Mouse (Mus musculus) midbrain, embryonic 13.5 days (tissue): ENCODE results near the gene Gaa. TPM values are rescaled to one million over a fixed set of nuclear protein-coding genes. Genes with fewer than 3 reads are reported as not detected.
"Not testable (repeated sequence)": the region's sequence is repeated elsewhere in the genome, so short reads cannot be mapped to it uniquely, and the experiment has no call there.

Experiments
- ATAC-seq: fragments of 200-750 bp; cut with Nextera tagmentation; 2 replicates; pipeline ENCODE4 v1.8.0; 2017; ENCODE audit warnings: mild to moderate bottlenecking, moderate TSS enrichment, moderate library complexity
- H3K27ac ChIP-seq: fragments of 300-500 bp; sonication (generic); 2 replicates; pipeline ENCODE4 v1.5.1; 2015; ENCODE audit warnings: inconsistent platforms, mild to moderate bottlenecking, moderate library complexity
- H3K27me3 ChIP-seq: fragments of 300-500 bp; sonication (generic); 2 replicates; pipeline ENCODE4 v1.6.1; 2015; ENCODE audit warnings: mild to moderate bottlenecking, inconsistent platforms
- H3K36me3 ChIP-seq: fragments of 300-500 bp; sonication (generic); 2 replicates; pipeline ENCODE4 v1.6.1; 2015; ENCODE audit warnings: mild to moderate bottlenecking, inconsistent platforms
- H3K4me1 ChIP-seq: fragments of 300-500 bp; sonication (generic); replicated peaks from 2 replicates; pipeline ENCODE4 v1.6.1; 2015; ENCODE audit warnings: inconsistent platforms
- H3K4me2 ChIP-seq: fragments of 300-500 bp; sonication (generic); replicated peaks from 2 replicates; pipeline ENCODE4 v1.6.1; 2015; ENCODE audit warnings: moderate library complexity, mild to moderate bottlenecking, inconsistent platforms
- H3K4me3 ChIP-seq: fragments of 300-500 bp; sonication (generic); replicated peaks from 2 replicates; pipeline ENCODE4 v1.5.1; 2015; ENCODE audit warnings: mild to moderate bottlenecking, inconsistent platforms
- H3K9ac ChIP-seq: fragments of 300-500 bp; sonication (generic); replicated peaks from 2 replicates; pipeline ENCODE4 v1.6.1; 2015; ENCODE audit warnings: mild to moderate bottlenecking, inconsistent platforms
- H3K9me3 ChIP-seq: fragments of 300-500 bp; sonication (generic); 2 replicates; pipeline ENCODE4 v1.6.1; 2016; ENCODE audit warnings: mild to moderate bottlenecking, inconsistent platforms
- WGBS: fragments of 180-500 bp; shearing (Covaris S2); methylation state at CpG from one replicate; pipeline ENCODE4 v1.1.7; 2015; 5-methylcytosine and 5-hydroxymethylcytosine counted together
- polyA plus RNA-seq: library from polyadenylated mRNA; unstranded; fragments of >200 nt; fragmentation: Nextera tagmentation; extraction: Ambion mirVana; gene quantifications from 2 replicates; pipeline ENCODE4 v1.2.1, GENCODE M21; 2015

Gene Gaa
- polyA plus RNA-seq, 1 experiment from 2014 or later: 49.9 TPM

GRCm38 (mm10) chr11:119292861-119293260 lies 25.2 kb downstream of the Gaa start:
- WGBS: 96% methylated on average over 8 of the region's 8 CpGs
- not testable (repeated sequence) for H3K9me3 ChIP-seq, H3K4me1 ChIP-seq, ATAC-seq, H3K4me3 ChIP-seq, H3K27ac ChIP-seq, H3K9ac ChIP-seq, H3K4me2 ChIP-seq, H3K27me3 ChIP-seq
- peaks cover 97% of the 10 kb centered on the region for H3K36me3 ChIP-seq

- H3K9me3 ChIP-seq: no peaks in the 10 kb centered on the region
- peaks cover 52% of the 10 kb centered on the region for H3K36me3 ChIP-seq
- peaks cover 29% of the 10 kb centered on the region for H3K4me1 ChIP-seq
- no peak overlapping the region for H3K27ac ChIP-seq
- WGBS: 88% methylated on average over 6 of the region's 6 CpGs
- no peak for ATAC-seq
- no peak overlapping the region for H3K9ac ChIP-seq
- H3K4me3 ChIP-seq: peak overlapping the region; percentile 93; the same call in 1 of the 2 replicates
- peak overlapping the region; percentile 81 for H3K4me2 ChIP-seq
- no peaks in the 10 kb centered on the region for H3K27me3 ChIP-seq
These were observed 30.3 kb downstream of the Gaa start for GRCm38 (mm10) chr11:119297996-119298395.

- H3K4me2 ChIP-seq: peak overlapping the region; percentile 81
- peaks cover 29% of the 10 kb centered on the region for H3K4me1 ChIP-seq
- no peak for ATAC-seq
- H3K27ac ChIP-seq: no peak overlapping the region
- no peaks in the 10 kb centered on the region for H3K27me3 ChIP-seq
- peak overlapping the region; percentile 96 for H3K9ac ChIP-seq
- peak overlapping the region; percentile 93 for H3K4me3 ChIP-seq
- WGBS: 15% methylated on average over 7 of the region's 7 CpGs
- no peaks in the 10 kb centered on the region for H3K9me3 ChIP-seq
- peaks cover 43% of the 10 kb centered on the region for H3K36me3 ChIP-seq
These were observed 31.2 kb downstream of the Gaa start for GRCm38 (mm10) chr11:119298917-119299316.

GRCm38 (mm10) chr11:119299391-119300245 lies 31.9 kb downstream of the Gaa start, which contains the start of gene Eif4a3:
Gene Eif4a3 (minus strand): TSS chr11:119300089.
- ATAC-seq: peak; percentile 96
- H3K36me3 ChIP-seq: peaks cover 36% of the 10 kb centered on the region
- peaks cover 2% of the 10 kb centered on the region; the same call in 1 of the 2 replicates for H3K27me3 ChIP-seq
- H3K27ac ChIP-seq: peak within 1 kb of the TSS; percentile 98
- peak within 1 kb of the TSS; percentile 96 for H3K9ac ChIP-seq
- H3K4me2 ChIP-seq: peak within 1 kb of the TSS; percentile 81
- H3K4me1 ChIP-seq: peaks cover 29% of the 10 kb centered on the region
- no peaks in the 10 kb centered on the region for H3K9me3 ChIP-seq
- peak within 1 kb of the TSS; percentile 93 for H3K4me3 ChIP-seq
- WGBS: 0% methylated on average over 89 of the region's 89 CpGs

GRCm38 (mm10) chr11:119300246-119300935 lies 32.7 kb downstream of the Gaa start:
- H3K4me1 ChIP-seq: peaks cover 29% of the 10 kb centered on the region
- WGBS: 2% methylated on average over 31 of the region's 31 CpGs
- no peaks in the 10 kb centered on the region for H3K9me3 ChIP-seq
- ATAC-seq: no peak; the same call in 1 of the 2 replicates
- H3K27me3 ChIP-seq: peaks cover 3% of the 10 kb centered on the region; the same call in 1 of the 2 replicates
- peaks cover 28% of the 10 kb centered on the region for H3K36me3 ChIP-seq
- peak overlapping the region; percentile 96 for H3K9ac ChIP-seq
- peak overlapping the region; percentile 98 for H3K27ac ChIP-seq
- H3K4me2 ChIP-seq: peak overlapping the region; percentile 74
- peak overlapping the region; percentile 93 for H3K4me3 ChIP-seq

- Histone ChIP-seq H3K4me1 (peaks cover 29% of the 10 kb centered on the region), H3K27me3 (peaks cover 3% of the 10 kb centered on the region; the same call in 1 of the 2 replicates), H3K4me2 (peak overlapping the region; percentile 74), H3K9me3 (no peaks in the 10 kb centered on the region), H3K27ac (peak overlapping the region; percentile 98; the same call in 1 of the 2 replicates), H3K4me3 (no peak overlapping the region), H3K9ac (peak overlapping the region; percentile 96; the same call in 1 of the 2 replicates), H3K36me3 (peaks cover 22% of the 10 kb centered on the region)
- WGBS: 32% methylated on average over 2 of the region's 2 CpGs
- ATAC-seq: no peak
These were observed 33.3 kb downstream of the Gaa start for GRCm38 (mm10) chr11:119300986-119301385.

- H3K27ac ChIP-seq: no peak overlapping the region
- no peak overlapping the region for H3K4me2 ChIP-seq
- H3K4me3 ChIP-seq: no peak overlapping the region
- H3K9me3 ChIP-seq: no peaks in the 10 kb centered on the region
- no peak overlapping the region for H3K9ac ChIP-seq
- WGBS: 47% methylated on average over 16 of the region's 16 CpGs
- H3K36me3 ChIP-seq: no peaks in the 10 kb centered on the region
- peaks cover 14% of the 10 kb centered on the region for H3K4me1 ChIP-seq
- H3K27me3 ChIP-seq: peaks cover 3% of the 10 kb centered on the region; the same call in 1 of the 2 replicates
- ATAC-seq: peak; percentile 41; the same call in 1 of the 2 replicates
These were observed 37.4 kb downstream of the Gaa start for GRCm38 (mm10) chr11:119304904-119305712.

GRCm38 (mm10) chr11:119306762-119307657 lies 39.3 kb downstream of the Gaa start:
- Histone ChIP-seq H3K9ac (no peak overlapping the region), H3K4me2 (no peak overlapping the region), H3K9me3 (no peaks in the 10 kb centered on the region), H3K36me3 (no peaks in the 10 kb centered on the region), H3K27me3 (peaks cover 3% of the 10 kb centered on the region; the same call in 1 of the 2 replicates), H3K27ac (no peak overlapping the region), H3K4me1 (0 out of 2 replicates have a peak, but pooled peaks cover 4% of the 10 kb centered on the region), H3K4me3 (no peak overlapping the region)
- WGBS: 61% methylated on average over 13 of the region's 13 CpGs
- ATAC-seq: no peak

- Histone ChIP-seq H3K36me3 (no peaks in the 10 kb centered on the region), H3K9me3 (no peaks in the 10 kb centered on the region), H3K9ac (no peak within 1 kb of the TSS; the same call in 1 of the 2 replicates), H3K4me1 (0 out of 2 replicates have a peak, but pooled peaks cover 4% of the 10 kb centered on the region), H3K4me3 (no peak within 1 kb of the TSS), H3K27me3 (peaks cover 3% of the 10 kb centered on the region; the same call in 1 of the 2 replicates), H3K27ac (no peak within 1 kb of the TSS), H3K4me2 (no peak within 1 kb of the TSS)
- 61% methylated on average over 1 of the region's 1 CpGs for WGBS
- ATAC-seq: no peak
These were observed 39.9 kb downstream of the Gaa start, which contains the start of gene Card14 for GRCm38 (mm10) chr11:119307658-119307867. Gene Card14 (plus strand): TSS chr11:119307768.

- no peak overlapping the region for H3K4me2 ChIP-seq
- H3K4me1 ChIP-seq: 0 out of 2 replicates have a peak, but pooled peaks cover 4% of the 10 kb centered on the region
- no peak for ATAC-seq
- H3K27me3 ChIP-seq: peaks cover 3% of the 10 kb centered on the region; the same call in 1 of the 2 replicates
- H3K9me3 ChIP-seq: no peaks in the 10 kb centered on the region
- no peak overlapping the region for H3K4me3 ChIP-seq
- no peak overlapping the region for H3K27ac ChIP-seq
- H3K36me3 ChIP-seq: no peaks in the 10 kb centered on the region
- WGBS: 35% methylated on average over 11 of the region's 11 CpGs
- H3K9ac ChIP-seq: no peak overlapping the region; the same call in 1 of the 2 replicates
These were observed 40.2 kb downstream of the Gaa start for GRCm38 (mm10) chr11:119307916-119308315.
